Mouse (Mus musculus): ENCODE results near the gene Gm3336. TPM values are rescaled to one million over a fixed set of nuclear protein-coding genes. Genes with fewer than 3 reads are reported as not detected.
A peak's percentile ranks its signal among the peaks of the same experiment; 100 is the strongest.

Gm3336 gene
- polyA plus RNA-seq, 1 experiment from 2014 or later: not detected

DNA sequence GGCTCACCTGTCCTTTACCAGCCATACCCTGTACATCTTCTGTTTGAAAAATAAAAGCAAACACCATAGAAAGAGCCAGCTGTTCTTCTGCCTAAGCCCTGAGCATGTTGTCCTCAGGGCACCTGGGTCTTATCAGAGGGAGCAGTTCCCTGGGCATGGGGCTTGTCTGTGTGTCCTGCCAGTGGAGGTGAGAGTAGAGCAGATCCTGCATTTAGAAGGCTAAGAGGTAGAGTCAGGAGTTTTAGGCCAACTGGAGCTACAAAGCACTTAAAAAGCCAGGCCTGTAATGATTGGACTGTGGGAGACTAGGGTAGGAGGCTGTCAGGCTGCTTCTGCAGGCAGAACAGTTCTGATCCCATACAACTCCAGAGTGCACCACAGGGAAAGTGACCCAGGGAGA, 39.7 kb upstream of the Gm3336 start:
- peaks cover 13% of the 10 kb centered on the region for H3K4me1 ChIP-seq (replicated peaks; ENCODE audit: control insufficient read depth, insufficient read depth, low read length)
- no peak overlapping the region for H3K9ac ChIP-seq (ENCODE audit: low read length)
- no peak overlapping the region for H3K4me3 ChIP-seq (ENCODE audit: low read depth, low read length)
- ATAC-seq (replicated peaks; ENCODE audit: low FRiP score) (no peak), DNase-seq (ENCODE audit: low spot score) (no peak)
- no peak overlapping the region for H3K27ac ChIP-seq (ENCODE audit: low read depth, low read length)
- H3K27me3 ChIP-seq (ENCODE audit: control insufficient read depth, insufficient read depth, low read length): no peaks in the 10 kb centered on the region
- peaks cover 15% of the 10 kb centered on the region; the same call in 1 of the 2 replicates for H3K36me3 ChIP-seq (ENCODE audit: control insufficient read depth, insufficient read depth, low read length)
- H3K9me3 ChIP-seq (ENCODE audit: control insufficient read depth, low read length): no peaks in the 10 kb centered on the region
- H3K4me2 ChIP-seq (ENCODE audit: low read depth, low read length, severe bottlenecking): no peak overlapping the region

DNA sequence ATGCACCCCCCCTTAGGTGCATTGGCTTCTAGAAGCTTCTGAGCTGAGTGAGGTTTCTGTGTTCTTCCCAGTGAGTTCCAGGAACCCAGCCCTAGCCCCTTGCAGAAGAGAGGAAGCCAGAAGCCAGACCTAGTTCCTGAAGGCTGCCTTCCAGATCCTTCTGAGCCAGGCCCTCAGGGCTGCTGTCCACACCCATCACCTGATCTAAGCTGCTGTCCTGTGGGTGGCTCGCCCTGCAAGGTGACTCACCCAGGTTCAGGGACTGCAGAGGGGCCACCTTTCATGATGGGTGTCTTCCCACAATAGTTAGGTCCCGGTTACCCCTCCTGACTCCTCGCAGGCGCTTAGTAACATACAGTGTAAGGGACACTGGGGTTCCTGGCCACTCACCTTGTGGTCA, 38.9 kb upstream of the Gm3336 start:
- Histone ChIP-seq H3K9ac (ENCODE audit: low read length) (no peak overlapping the region; the same call in 1 of the 2 replicates), H3K4me3 (ENCODE audit: low read depth, low read length) (no peak overlapping the region), H3K27me3 (ENCODE audit: control insufficient read depth, insufficient read depth, low read length) (no peaks in the 10 kb centered on the region), H3K27ac (ENCODE audit: low read depth, low read length) (no peak overlapping the region), H3K36me3 (ENCODE audit: control insufficient read depth, insufficient read depth, low read length) (peaks cover 15% of the 10 kb centered on the region; the same call in 1 of the 2 replicates), H3K9me3 (ENCODE audit: control insufficient read depth, low read length) (no peaks in the 10 kb centered on the region), H3K4me1 (replicated peaks; ENCODE audit: control insufficient read depth, insufficient read depth, low read length) (peaks cover 8% of the 10 kb centered on the region), H3K4me2 (ENCODE audit: low read depth, low read length, severe bottlenecking) (no peak overlapping the region)
- WGBS: 92% methylated on average over 4 of the region's 4 CpGs
- no peak for ATAC-seq (replicated peaks; ENCODE audit: low FRiP score)
- no peak for DNase-seq (ENCODE audit: low spot score)

- no peak for ATAC-seq (replicated peaks; ENCODE audit: low FRiP score)
- H3K4me1 ChIP-seq (replicated peaks; ENCODE audit: control insufficient read depth, insufficient read depth, low read length): peaks cover 4% of the 10 kb centered on the region; the same call in 1 of the 2 replicates
- no peak overlapping the region for H3K4me2 ChIP-seq (ENCODE audit: low read depth, low read length, severe bottlenecking)
- H3K4me3 ChIP-seq (ENCODE audit: low read depth, low read length): no peak overlapping the region
- no peaks in the 10 kb centered on the region for H3K9me3 ChIP-seq (ENCODE audit: control insufficient read depth, low read length)
- DNase-seq (ENCODE audit: low spot score): no peak
- WGBS: 90% methylated on average over 3 of the region's 3 CpGs
- H3K27me3 ChIP-seq (ENCODE audit: control insufficient read depth, insufficient read depth, low read length): no peaks in the 10 kb centered on the region
- H3K27ac ChIP-seq (ENCODE audit: low read depth, low read length): no peak overlapping the region
- H3K36me3 ChIP-seq (ENCODE audit: control insufficient read depth, insufficient read depth, low read length): peaks cover 15% of the 10 kb centered on the region; the same call in 1 of the 2 replicates
- no peak overlapping the region for H3K9ac ChIP-seq (ENCODE audit: low read length)
Observed at GRCm38 (mm10) chr8:70680039-70680438, 38.3 kb upstream of the Gm3336 start.

GRCm38 (mm10) chr8:70681410-70681809, 36.9 kb upstream of the Gm3336 start:
- no peaks in the 10 kb centered on the region for H3K9me3 ChIP-seq (ENCODE audit: control insufficient read depth, low read length)
- no peak overlapping the region for H3K9ac ChIP-seq (ENCODE audit: low read length)
- DNase-seq (ENCODE audit: low spot score) (no peak), ATAC-seq (replicated peaks; ENCODE audit: low FRiP score) (no peak)
- H3K27me3 ChIP-seq (ENCODE audit: control insufficient read depth, insufficient read depth, low read length): no peaks in the 10 kb centered on the region
- no peak overlapping the region for H3K4me3 ChIP-seq (ENCODE audit: low read depth, low read length)
- no peak overlapping the region for H3K4me2 ChIP-seq (ENCODE audit: low read depth, low read length, severe bottlenecking)
- H3K36me3 ChIP-seq (ENCODE audit: control insufficient read depth, insufficient read depth, low read length): peaks cover 15% of the 10 kb centered on the region; the same call in 1 of the 2 replicates
- WGBS: 82% methylated on average over 3 of the region's 3 CpGs
- peaks cover 3% of the 10 kb centered on the region; the same call in 1 of the 2 replicates for H3K4me1 ChIP-seq (replicated peaks; ENCODE audit: control insufficient read depth, insufficient read depth, low read length)
- H3K27ac ChIP-seq (ENCODE audit: low read depth, low read length): no peak overlapping the region

DNA sequence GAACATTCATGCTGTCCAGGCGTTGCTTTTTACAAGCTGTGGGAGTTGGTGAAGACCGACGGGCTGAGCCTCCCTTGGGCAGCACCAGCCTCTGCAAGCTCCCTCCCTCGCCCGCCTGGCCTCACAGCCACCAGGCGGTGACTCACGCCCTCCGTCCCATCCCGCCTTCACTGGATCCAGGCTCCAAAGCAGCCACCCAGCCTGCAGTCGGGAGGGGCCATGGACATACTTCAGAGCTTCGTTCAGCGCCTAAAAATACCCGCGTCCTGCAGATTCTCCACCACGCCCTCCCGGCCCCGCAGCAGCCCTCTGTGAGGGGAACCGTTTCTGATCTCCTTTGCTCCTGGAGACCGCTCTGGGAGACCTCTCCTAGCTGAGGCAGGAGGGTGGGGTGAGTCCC, 36.1 kb upstream of the Gm3336 start:
- H3K27ac ChIP-seq (ENCODE audit: low read depth, low read length): no peak overlapping the region
- peak overlapping the region; percentile 12; the same call in 1 of the 2 replicates for H3K4me2 ChIP-seq (ENCODE audit: low read depth, low read length, severe bottlenecking)
- H3K4me1 ChIP-seq (replicated peaks; ENCODE audit: control insufficient read depth, insufficient read depth, low read length): peaks cover 3% of the 10 kb centered on the region; the same call in 1 of the 2 replicates
- H3K4me3 ChIP-seq (ENCODE audit: low read depth, low read length): no peak overlapping the region
- H3K36me3 ChIP-seq (ENCODE audit: control insufficient read depth, insufficient read depth, low read length): peaks cover 15% of the 10 kb centered on the region; the same call in 1 of the 2 replicates
- ATAC-seq (replicated peaks; ENCODE audit: low FRiP score) (no peak; the same call in 1 of the 2 replicates), DNase-seq (ENCODE audit: low spot score) (no peak)
- peak overlapping the region; percentile 41 for H3K9ac ChIP-seq (ENCODE audit: low read length)
- WGBS: 14% methylated on average over 19 of the region's 19 CpGs
- no peaks in the 10 kb centered on the region for H3K27me3 ChIP-seq (ENCODE audit: control insufficient read depth, insufficient read depth, low read length)
- no peaks in the 10 kb centered on the region for H3K9me3 ChIP-seq (ENCODE audit: control insufficient read depth, low read length)

GRCm38 (mm10) chr8:70682692-70683091, 35.7 kb upstream of the Gm3336 start:
- H3K36me3 ChIP-seq (ENCODE audit: control insufficient read depth, insufficient read depth, low read length): peaks cover 15% of the 10 kb centered on the region; the same call in 1 of the 2 replicates
- DNase-seq (ENCODE audit: low spot score) (no peak), ATAC-seq (replicated peaks; ENCODE audit: low FRiP score) (no peak)
- peaks cover 3% of the 10 kb centered on the region; the same call in 1 of the 2 replicates for H3K4me1 ChIP-seq (replicated peaks; ENCODE audit: control insufficient read depth, insufficient read depth, low read length)
- no peaks in the 10 kb centered on the region for H3K27me3 ChIP-seq (ENCODE audit: control insufficient read depth, insufficient read depth, low read length)
- H3K9me3 ChIP-seq (ENCODE audit: control insufficient read depth, low read length): no peaks in the 10 kb centered on the region
- H3K9ac ChIP-seq (ENCODE audit: low read length): no peak overlapping the region
- WGBS: 75% methylated on average over 3 of the region's 3 CpGs
- no peak overlapping the region for H3K27ac ChIP-seq (ENCODE audit: low read depth, low read length)
- H3K4me3 ChIP-seq (ENCODE audit: low read depth, low read length): no peak overlapping the region
- H3K4me2 ChIP-seq (ENCODE audit: low read depth, low read length, severe bottlenecking): no peak overlapping the region

GRCm38 (mm10) chr8:70684291-70684690, 34.1 kb upstream of the Gm3336 start:
- ATAC-seq (replicated peaks; ENCODE audit: low FRiP score) (no peak), DNase-seq (ENCODE audit: low spot score) (no peak)
- Histone ChIP-seq H3K27me3 (ENCODE audit: control insufficient read depth, insufficient read depth, low read length) (no peaks in the 10 kb centered on the region), H3K9me3 (ENCODE audit: control insufficient read depth, low read length) (no peaks in the 10 kb centered on the region), H3K4me3 (ENCODE audit: low read depth, low read length) (no peak overlapping the region), H3K36me3 (ENCODE audit: control insufficient read depth, insufficient read depth, low read length) (peaks cover 2% of the 10 kb centered on the region; the same call in 1 of the 2 replicates), H3K4me2 (ENCODE audit: low read depth, low read length, severe bottlenecking) (no peak overlapping the region), H3K9ac (ENCODE audit: low read length) (no peak overlapping the region), H3K27ac (ENCODE audit: low read depth, low read length) (no peak overlapping the region), H3K4me1 (replicated peaks; ENCODE audit: control insufficient read depth, insufficient read depth, low read length) (peaks cover 3% of the 10 kb centered on the region; the same call in 1 of the 2 replicates)
- 55% methylated on average over 7 of the region's 7 CpGs for WGBS

- WGBS: 90% methylated on average over 8 of the region's 8 CpGs
- H3K9me3 ChIP-seq (ENCODE audit: control insufficient read depth, low read length): no peaks in the 10 kb centered on the region
- no peaks in the 10 kb centered on the region for H3K27me3 ChIP-seq (ENCODE audit: control insufficient read depth, insufficient read depth, low read length)
- no peak overlapping the region for H3K9ac ChIP-seq (ENCODE audit: low read length)
- H3K4me1 ChIP-seq (replicated peaks; ENCODE audit: control insufficient read depth, insufficient read depth, low read length): peaks cover 9% of the 10 kb centered on the region; the same call in 1 of the 2 replicates
- H3K4me3 ChIP-seq (ENCODE audit: low read depth, low read length): no peak overlapping the region
- no peak overlapping the region for H3K4me2 ChIP-seq (ENCODE audit: low read depth, low read length, severe bottlenecking)
- H3K27ac ChIP-seq (ENCODE audit: low read depth, low read length): no peak overlapping the region
- no peaks in the 10 kb centered on the region for H3K36me3 ChIP-seq (ENCODE audit: control insufficient read depth, insufficient read depth, low read length)
- DNase-seq (ENCODE audit: low spot score): no peak
- no peak for ATAC-seq (replicated peaks; ENCODE audit: low FRiP score)
Observed at GRCm38 (mm10) chr8:70687576-70687975, 30.8 kb upstream of the Gm3336 start.

DNA sequence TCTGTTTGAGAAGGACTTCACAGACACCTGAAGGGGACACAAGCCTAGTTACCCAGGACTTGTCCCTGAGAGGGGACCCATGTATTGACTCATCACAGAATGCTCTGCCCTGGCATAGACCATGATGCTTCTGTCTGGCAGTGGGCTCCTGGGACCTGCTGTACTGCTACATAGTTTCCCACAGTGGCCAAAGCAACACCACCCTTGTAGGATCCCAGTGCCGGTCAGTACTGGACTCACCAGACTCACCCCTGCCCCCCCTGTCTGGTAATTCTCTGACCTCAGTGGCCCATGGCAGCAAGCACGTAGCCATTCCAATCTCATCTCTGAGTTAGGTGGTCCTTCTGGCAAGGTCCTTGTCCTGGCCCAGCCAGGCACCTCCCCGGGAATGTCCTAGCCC, 30.2 kb upstream of the Gm3336 start:
- no peak overlapping the region for H3K4me3 ChIP-seq (ENCODE audit: low read depth, low read length)
- peaks cover 9% of the 10 kb centered on the region; the same call in 1 of the 2 replicates for H3K4me1 ChIP-seq (replicated peaks; ENCODE audit: control insufficient read depth, insufficient read depth, low read length)
- H3K27ac ChIP-seq (ENCODE audit: low read depth, low read length): no peak overlapping the region
- 95% methylated on average over 3 of the region's 3 CpGs for WGBS
- no peak overlapping the region for H3K4me2 ChIP-seq (ENCODE audit: low read depth, low read length, severe bottlenecking)
- DNase-seq (ENCODE audit: low spot score): no peak
- H3K9ac ChIP-seq (ENCODE audit: low read length): no peak overlapping the region
- no peak for ATAC-seq (replicated peaks; ENCODE audit: low FRiP score)
- no peaks in the 10 kb centered on the region for H3K27me3 ChIP-seq (ENCODE audit: control insufficient read depth, insufficient read depth, low read length)
- no peaks in the 10 kb centered on the region for H3K36me3 ChIP-seq (ENCODE audit: control insufficient read depth, insufficient read depth, low read length)
- no peaks in the 10 kb centered on the region for H3K9me3 ChIP-seq (ENCODE audit: control insufficient read depth, low read length)

All from forebrain, embryonic 11.5 days (tissue).